Mouse (Mus musculus): ENCODE measurements at regions not wholly inside any gene's neighbourhood (a gene's known extent, or its start where the extent isn't known, plus 50 kb on each side); places are given as distances from the start of the nearest gene placed in this dataset.

DNA sequence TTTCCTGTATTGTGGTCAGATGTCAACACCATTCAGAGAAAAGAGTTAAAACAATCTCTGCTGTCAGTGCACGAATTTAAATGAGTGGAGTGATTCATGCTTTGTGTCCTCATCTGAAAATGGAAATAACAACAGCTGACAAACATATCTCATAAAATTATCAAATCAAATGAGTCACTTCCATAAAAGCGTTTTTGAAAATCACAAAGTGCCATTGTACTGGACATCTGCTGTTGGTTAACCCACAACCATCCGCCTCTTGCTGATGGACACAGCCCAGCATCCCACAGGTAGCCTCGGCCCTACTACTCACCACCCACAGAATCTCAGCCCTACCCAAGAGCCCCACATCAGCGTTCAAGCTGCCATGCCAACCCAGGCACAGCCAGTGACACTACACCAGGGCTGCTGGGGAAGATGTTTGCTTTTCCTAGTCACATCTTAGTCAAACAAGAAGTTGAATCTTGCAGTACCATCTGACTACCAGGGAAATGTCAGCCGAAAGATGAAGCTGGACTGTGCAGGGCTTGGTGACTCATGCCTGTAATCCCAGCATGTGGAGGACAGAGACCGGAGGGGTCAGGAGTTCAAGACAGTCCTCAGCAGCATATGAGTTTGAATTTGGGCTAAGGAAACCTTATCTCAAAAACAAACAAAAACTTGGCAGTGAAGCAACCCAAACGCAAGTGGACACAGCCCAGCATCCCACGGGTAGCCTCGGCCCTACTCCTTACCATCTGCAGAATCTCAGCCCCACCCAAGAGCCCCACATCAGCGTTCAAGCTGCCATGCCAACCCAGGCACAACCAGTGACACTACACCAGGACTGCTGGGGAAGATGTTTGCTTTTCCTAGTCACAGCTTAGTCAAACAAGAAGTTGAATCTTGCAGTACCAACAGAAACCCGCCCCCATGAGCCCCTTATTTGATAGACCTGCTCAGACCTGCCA lies 131.9 kb upstream of the Noct start:
- Histone ChIP-seq H3K4me3 (ENCODE audit: control insufficient read depth, insufficient read depth, low read length) (no peak overlapping the region), H3K36me3 (ENCODE audit: control insufficient read depth, insufficient read depth, low read length) (no peaks in the 10 kb centered on the region), H3K27ac (ENCODE audit: control insufficient read depth, insufficient read depth, low read length) (no peak overlapping the region), H3K27me3 (ENCODE audit: control insufficient read depth, insufficient read depth, low read length) (no peaks in the 10 kb centered on the region), H3K4me1 (replicated peaks; ENCODE audit: control insufficient read depth, insufficient read depth, low read length) (no peaks in the 10 kb centered on the region)
- no peak for DNase-seq
- WGBS, result 82% methylated on average over 12 of the region's 12 CpGs
- TF ChIP-seq CTCF (IDR thresholded peaks at IDR 0.05; ENCODE audit: borderline replicate concordance, control insufficient read depth, extremely low read depth, insufficient read depth, low read length, poor library complexity) (no peak), POLR2A (IDR thresholded peaks at IDR 0.05; ENCODE audit: control insufficient read depth, extremely low read depth, insufficient read depth, low read length, poor library complexity) (no peak)

DNA sequence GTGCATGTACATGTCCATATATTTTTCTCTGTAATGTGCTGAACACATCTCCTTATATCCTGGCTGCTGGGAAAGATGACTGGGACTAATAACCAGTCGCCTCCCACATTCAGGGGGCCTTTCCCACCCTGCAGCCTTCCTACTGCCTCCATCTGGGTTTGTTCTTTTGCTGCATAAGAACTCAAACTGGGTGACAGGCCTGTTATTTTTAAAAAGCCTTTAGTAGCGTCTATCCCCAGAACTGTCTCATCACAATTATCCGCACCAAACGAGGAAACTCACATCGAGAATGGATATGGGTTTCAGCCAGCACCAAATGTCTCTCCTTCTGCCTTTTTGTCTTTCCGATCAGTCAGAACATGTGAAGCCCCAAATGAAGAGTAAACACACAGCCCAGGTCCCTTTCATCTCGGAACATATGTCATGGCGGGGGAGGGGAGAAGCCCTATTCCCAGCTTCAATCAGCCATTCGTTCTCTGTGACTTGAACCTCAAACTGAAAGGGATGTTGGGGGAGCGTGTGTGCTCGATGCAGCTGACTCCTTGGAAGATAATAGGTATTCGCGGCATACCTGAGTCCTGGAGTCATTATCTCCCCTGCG lies 128.3 kb upstream of the Noct start:
- Histone ChIP-seq H3K27ac (ENCODE audit: control insufficient read depth, insufficient read depth, low read length) (no peak overlapping the region), H3K4me3 (ENCODE audit: control insufficient read depth, insufficient read depth, low read length) (no peak overlapping the region), H3K4me1 (replicated peaks; ENCODE audit: control insufficient read depth, insufficient read depth, low read length) (no peaks in the 10 kb centered on the region), H3K27me3 (ENCODE audit: control insufficient read depth, insufficient read depth, low read length) (no peaks in the 10 kb centered on the region), H3K36me3 (ENCODE audit: control insufficient read depth, insufficient read depth, low read length) (no peaks in the 10 kb centered on the region)
- TF ChIP-seq POLR2A (IDR thresholded peaks at IDR 0.05; ENCODE audit: control insufficient read depth, extremely low read depth, insufficient read depth, low read length, poor library complexity) (no peak), CTCF (IDR thresholded peaks at IDR 0.05; ENCODE audit: borderline replicate concordance, control insufficient read depth, extremely low read depth, insufficient read depth, low read length, poor library complexity) (no peak)
- WGBS, result 61% methylated on average over 14 of the region's 14 CpGs
- DNase-seq, result no peak

DNA sequence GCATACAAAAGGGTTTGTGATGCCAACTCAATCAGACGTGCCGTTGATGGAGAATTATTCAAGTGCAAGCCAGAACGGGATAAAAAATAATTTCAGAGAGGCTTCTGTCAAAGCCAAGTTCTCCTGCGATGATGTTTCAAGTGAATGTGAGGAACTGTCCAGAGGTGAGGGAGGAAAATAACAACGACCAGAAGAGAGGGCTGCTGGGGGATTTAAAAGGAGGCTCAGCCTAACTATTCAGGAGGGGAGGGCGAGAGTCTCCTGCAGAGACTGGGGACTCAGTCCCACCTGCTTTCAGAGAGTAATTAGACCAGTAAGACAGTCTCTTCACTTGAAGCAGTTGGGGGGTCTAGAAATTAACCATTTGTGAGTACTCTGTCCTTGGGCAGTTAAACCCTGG lies 127.7 kb upstream of the Noct start:
- no peak overlapping the region for H3K4me3 ChIP-seq (ENCODE audit: control insufficient read depth, insufficient read depth, low read length)
- no peaks in the 10 kb centered on the region for H3K36me3 ChIP-seq (ENCODE audit: control insufficient read depth, insufficient read depth, low read length)
- no peaks in the 10 kb centered on the region for H3K27me3 ChIP-seq (ENCODE audit: control insufficient read depth, insufficient read depth, low read length)
- TF ChIP-seq CTCF (IDR thresholded peaks at IDR 0.05; ENCODE audit: borderline replicate concordance, control insufficient read depth, extremely low read depth, insufficient read depth, low read length, poor library complexity), result no peak
- TF ChIP-seq POLR2A (IDR thresholded peaks at IDR 0.05; ENCODE audit: control insufficient read depth, extremely low read depth, insufficient read depth, low read length, poor library complexity), result no peak
- H3K27ac ChIP-seq (ENCODE audit: control insufficient read depth, insufficient read depth, low read length), result no peak overlapping the region
- WGBS, result 57% methylated on average over 6 of the region's 6 CpGs
- no peak for DNase-seq
- no peaks in the 10 kb centered on the region for H3K4me1 ChIP-seq (replicated peaks; ENCODE audit: control insufficient read depth, insufficient read depth, low read length)

DNA sequence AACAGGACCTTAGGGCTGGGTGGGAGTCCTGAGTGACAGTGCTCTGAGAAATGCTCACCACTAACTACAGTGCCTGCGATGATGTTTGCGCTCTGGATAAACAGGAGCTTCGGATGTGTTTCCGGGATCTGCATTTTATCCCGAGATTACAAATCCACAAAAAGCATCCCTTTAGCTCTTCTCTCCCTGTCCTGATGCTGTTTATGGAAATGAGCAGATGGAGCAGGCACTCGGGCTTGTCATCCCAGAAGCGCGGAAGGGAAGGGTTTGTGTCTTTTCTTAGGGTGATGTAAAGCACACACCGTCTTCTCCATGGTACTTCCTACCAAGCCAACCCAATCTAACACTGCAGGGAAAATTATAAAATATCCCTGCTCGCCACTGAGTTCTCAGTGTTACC lies 126.9 kb upstream of the Noct start:
- H3K36me3 ChIP-seq (ENCODE audit: control insufficient read depth, insufficient read depth, low read length), result no peaks in the 10 kb centered on the region
- DNase-seq, result no peak
- H3K27me3 ChIP-seq (ENCODE audit: control insufficient read depth, insufficient read depth, low read length), result no peaks in the 10 kb centered on the region
- 93% methylated on average over 10 of the region's 10 CpGs for WGBS
- H3K4me3 ChIP-seq (ENCODE audit: control insufficient read depth, insufficient read depth, low read length), result no peak overlapping the region
- no peak overlapping the region for H3K27ac ChIP-seq (ENCODE audit: control insufficient read depth, insufficient read depth, low read length)
- H3K4me1 ChIP-seq (replicated peaks; ENCODE audit: control insufficient read depth, insufficient read depth, low read length), result no peaks in the 10 kb centered on the region
- no peak for TF ChIP-seq POLR2A (IDR thresholded peaks at IDR 0.05; ENCODE audit: control insufficient read depth, extremely low read depth, insufficient read depth, low read length, poor library complexity)
- TF ChIP-seq CTCF (IDR thresholded peaks at IDR 0.05; ENCODE audit: borderline replicate concordance, control insufficient read depth, extremely low read depth, insufficient read depth, low read length, poor library complexity), result no peak

DNA sequence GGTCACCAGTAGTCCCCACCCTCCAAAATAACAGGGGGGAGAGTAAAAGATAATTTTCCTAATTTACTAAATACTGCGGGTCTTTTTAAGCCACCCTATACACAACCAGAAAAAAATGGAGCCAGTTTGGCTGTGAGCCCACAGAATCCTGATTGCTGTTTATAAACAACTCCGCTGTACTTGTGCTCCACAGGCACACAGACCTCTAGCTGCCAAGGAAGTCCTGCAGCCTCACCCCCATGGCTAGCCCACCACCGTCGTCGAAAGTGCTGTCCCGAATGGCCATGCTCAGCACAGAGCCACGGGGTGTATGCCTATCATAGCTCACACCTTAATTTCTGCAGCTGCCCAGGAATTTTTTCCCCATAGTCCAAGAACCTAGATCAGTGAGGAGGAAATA lies 124.3 kb upstream of the Noct start:
- Histone ChIP-seq H3K27me3 (ENCODE audit: control insufficient read depth, insufficient read depth, low read length) (no peaks in the 10 kb centered on the region), H3K27ac (ENCODE audit: control insufficient read depth, insufficient read depth, low read length) (no peak overlapping the region), H3K4me1 (replicated peaks; ENCODE audit: control insufficient read depth, insufficient read depth, low read length) (no peaks in the 10 kb centered on the region), H3K36me3 (ENCODE audit: control insufficient read depth, insufficient read depth, low read length) (no peaks in the 10 kb centered on the region), H3K4me3 (ENCODE audit: control insufficient read depth, insufficient read depth, low read length) (no peak overlapping the region)
- WGBS, result 92% methylated on average over 7 of the region's 7 CpGs
- no peak for TF ChIP-seq POLR2A (IDR thresholded peaks at IDR 0.05; ENCODE audit: control insufficient read depth, extremely low read depth, insufficient read depth, low read length, poor library complexity)
- TF ChIP-seq CTCF (IDR thresholded peaks at IDR 0.05; ENCODE audit: borderline replicate concordance, control insufficient read depth, extremely low read depth, insufficient read depth, low read length, poor library complexity), result no peak
- DNase-seq, result no peak

DNA sequence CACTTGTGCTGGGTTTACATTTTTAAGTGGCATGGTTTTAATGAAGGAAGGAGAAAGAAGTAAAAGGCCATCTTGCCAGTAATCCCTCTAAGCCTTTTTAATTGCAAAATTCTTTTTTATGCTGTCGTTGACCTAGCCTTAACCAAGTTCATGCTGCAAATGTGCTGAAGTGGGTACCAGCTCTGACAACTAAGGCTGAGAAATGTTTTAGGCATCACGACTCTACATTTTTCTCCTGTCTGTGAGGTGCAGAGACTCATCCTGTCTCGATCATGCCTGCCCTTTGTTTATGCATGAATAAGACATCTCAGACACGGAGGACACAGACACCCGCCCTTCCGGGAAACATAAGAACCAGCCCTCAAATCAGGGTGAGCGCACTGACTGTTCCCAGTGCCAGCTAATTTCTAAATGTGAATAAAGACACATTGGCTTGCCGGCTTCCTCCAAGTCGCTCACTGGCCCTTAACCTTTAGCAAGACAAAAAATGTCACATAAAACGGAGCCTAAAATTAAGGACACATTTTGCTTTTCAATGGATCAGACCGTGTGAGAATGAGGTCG lies 115.5 kb upstream of the Noct start:
- TF ChIP-seq POLR2A (IDR thresholded peaks at IDR 0.05; ENCODE audit: control insufficient read depth, extremely low read depth, insufficient read depth, low read length, poor library complexity) (no peak), CTCF (IDR thresholded peaks at IDR 0.05; ENCODE audit: borderline replicate concordance, control insufficient read depth, extremely low read depth, insufficient read depth, low read length, poor library complexity) (no peak)
- Histone ChIP-seq H3K36me3 (ENCODE audit: control insufficient read depth, insufficient read depth, low read length) (no peaks in the 10 kb centered on the region), H3K27ac (ENCODE audit: control insufficient read depth, insufficient read depth, low read length) (no peak overlapping the region), H3K4me1 (replicated peaks; ENCODE audit: control insufficient read depth, insufficient read depth, low read length) (no peaks in the 10 kb centered on the region), H3K27me3 (ENCODE audit: control insufficient read depth, insufficient read depth, low read length) (no peaks in the 10 kb centered on the region), H3K4me3 (ENCODE audit: control insufficient read depth, insufficient read depth, low read length) (no peak overlapping the region)
- 94% methylated on average over 12 of the region's 12 CpGs for WGBS
- no peak for DNase-seq

Data from thymus, adult 2 months (tissue).